Mouse (Mus musculus): ENCODE measurements around the gene Fbxl19.

The Fbxl19 gene

DNA sequence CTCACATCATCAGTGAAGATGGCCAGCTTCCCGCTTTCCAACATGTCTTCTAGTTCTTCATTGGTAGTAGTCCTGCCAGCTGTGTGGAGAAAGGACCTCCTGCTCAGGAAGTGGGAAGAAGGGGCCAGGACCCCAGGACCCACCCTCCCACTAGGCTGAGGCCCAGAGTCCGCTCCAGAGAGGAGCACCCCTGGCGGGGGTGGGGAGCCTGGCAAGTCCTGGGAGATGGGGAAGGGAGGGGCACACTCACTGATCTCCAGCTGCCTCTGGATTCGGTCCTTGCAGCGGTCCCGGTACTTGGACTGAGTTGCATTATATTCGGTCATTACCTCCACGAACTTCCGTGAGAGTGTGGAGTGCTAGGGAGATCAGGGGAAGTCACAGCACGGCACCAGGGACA, 66.3 kb downstream of the Fbxl19 start:
- DNase-seq: no peak

DNA sequence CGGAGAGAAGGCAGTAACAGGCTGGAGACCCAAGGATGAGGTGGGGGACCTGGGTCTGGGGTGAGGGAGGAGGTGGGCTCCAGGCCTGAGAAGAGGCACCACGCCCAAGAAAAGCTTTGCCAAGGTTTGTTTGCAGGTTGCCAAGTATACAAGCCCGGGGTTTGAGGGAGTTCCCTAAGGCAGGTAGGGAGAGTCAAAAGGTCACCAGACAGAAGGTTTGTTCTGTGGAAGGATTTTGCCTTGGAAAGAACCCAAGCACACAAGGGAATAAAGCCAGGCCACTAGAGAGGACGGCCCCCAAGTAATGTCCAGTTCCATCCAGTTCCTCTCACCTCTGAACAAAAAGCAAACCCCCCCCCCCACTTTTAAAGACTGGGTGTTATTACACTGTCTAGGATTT, 66.9 kb downstream of the Fbxl19 start:
- no peak for DNase-seq

DNA sequence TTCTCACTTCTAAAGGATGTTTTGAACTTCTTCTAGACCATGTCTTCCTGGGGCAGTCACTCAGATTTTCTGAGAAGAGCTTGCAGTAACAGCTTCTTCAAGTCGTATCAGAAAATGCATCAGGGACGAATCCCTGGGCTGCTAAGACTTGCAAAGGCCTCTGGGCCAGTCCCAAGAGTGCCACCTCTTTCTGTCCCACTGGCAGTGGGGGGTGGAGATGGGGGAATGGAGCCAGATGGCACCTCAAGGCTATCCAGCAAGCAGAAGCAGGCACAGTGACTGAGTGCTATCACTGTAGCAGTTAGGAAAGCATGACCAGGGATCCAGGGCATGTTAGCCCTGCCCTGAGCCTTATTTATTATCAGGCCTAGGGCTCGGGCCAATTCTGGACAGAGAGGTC, 67.9 kb downstream of the Fbxl19 start:
- no peak for DNase-seq

DNA sequence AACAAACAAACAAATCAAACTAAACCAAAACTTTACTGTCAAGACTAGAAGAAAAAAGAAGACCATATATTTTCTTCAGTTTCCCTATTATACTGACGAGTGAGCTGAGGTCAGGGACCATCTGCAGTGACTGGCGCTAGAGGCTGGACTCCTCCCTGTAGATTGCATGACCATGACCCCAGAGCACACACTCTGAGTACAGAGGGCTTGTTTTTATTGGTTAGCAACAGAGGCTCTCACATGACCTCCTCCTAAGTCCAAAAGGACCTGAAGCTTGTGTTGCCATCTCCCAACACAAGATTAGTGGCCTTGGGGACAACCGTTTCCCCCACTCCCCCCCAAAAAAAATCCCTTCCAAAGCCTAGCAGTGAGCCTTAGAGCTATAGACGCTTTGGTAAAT, 69.5 kb downstream of the Fbxl19 start:
- no peak for DNase-seq

DNA sequence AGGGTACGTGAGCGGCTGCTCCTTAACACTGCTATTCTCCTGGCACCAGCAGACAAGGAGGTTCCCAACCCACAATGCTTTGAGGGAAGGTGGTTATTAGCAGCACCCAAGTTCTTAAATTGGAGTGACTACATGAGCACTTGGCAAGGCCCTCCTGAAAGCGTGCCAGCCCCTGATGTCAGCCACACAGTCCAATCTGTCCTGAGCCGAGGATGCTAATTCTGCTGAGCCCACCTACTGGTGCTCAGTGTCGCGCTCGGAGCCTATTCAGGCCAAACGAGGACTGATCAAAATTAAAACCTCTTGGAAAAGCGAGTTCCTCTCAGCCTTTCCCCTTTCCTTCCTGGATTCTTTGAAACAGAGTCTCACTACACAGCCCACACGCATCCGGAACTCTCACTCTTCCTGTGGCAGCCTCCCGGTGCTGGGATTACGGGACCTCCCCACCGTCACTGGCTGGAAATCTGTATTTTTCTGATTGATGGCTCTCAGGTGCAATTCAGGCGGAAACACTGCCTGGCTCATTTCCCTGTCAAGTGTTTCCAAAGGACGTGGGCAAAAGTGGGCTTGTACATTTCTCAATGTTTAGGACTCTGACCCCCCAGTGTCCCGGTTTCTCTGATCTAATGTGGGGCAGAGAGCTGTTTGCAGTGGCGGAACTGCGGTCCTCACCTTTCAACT, 70.0 kb downstream of the Fbxl19 start:
- DNase-seq: peak; percentile 74

DNA sequence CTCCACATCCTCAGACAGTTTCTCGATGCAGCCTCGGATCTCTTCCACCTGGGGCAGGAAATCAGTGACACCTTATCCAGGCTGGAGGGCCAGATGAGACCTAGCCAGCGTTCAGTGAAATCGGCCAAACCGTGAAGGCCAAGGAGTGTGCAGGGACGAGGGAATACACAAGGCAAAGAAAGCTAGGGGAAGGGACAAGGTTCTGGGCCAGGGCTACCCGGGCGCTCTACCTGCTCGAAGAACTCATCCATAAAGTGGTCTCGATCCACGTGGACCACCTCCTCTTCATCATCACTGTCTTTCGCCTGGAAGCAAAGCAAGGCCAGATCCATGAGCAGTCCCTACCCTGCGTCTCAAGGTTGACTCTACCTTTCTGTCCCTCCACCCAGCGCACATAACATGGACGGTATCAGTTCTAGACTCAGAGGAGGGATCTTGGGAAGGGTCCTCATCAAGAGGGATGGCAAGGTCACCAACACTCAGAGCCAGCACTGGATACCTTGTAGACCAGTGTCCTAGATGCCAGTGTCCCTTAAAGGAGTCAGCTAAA, 70.8 kb downstream of the Fbxl19 start:
- DNase-seq: no peak

DNA sequence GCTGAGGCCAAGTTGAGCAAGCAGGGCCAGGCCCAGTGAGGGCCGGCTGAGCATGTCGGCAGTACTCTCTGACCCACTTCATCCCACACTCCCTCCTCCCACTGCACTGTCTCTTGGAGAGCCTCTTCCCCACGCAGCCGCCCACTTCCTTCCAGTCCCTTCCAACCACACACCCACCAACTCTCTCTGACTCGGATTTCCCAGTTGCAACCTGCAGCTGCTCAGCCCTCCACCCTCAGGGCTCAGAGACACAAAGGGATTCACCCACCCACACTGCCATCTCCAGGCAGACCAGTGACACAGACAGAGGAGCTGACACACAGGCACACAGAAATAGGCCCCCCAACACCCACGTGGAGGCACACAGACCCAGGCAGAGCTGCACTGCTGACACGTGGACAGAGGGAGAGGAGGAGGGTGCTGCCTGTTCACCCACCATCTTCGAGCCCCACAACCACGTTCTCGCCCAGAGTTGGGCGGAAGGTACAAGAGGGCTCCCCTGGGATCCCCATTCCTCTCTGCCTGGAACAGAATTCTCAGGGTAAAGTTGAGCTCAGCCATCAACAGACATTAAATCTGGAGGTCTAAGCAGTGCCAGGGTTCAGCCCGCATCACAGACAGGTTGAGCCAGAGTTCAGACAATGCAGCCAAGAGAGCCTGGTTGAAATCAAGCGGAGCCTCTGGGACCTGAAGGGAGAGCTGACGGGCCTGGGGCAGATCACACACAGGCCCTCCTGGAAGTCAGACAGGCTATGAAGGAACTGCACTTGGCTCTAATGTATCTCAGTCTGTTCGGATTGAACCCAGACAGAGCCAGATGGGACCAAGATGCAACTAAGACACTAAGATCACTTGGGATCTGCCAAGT, 71.8 kb downstream of the Fbxl19 start:
- DNase-seq: peak; percentile 61

DNA sequence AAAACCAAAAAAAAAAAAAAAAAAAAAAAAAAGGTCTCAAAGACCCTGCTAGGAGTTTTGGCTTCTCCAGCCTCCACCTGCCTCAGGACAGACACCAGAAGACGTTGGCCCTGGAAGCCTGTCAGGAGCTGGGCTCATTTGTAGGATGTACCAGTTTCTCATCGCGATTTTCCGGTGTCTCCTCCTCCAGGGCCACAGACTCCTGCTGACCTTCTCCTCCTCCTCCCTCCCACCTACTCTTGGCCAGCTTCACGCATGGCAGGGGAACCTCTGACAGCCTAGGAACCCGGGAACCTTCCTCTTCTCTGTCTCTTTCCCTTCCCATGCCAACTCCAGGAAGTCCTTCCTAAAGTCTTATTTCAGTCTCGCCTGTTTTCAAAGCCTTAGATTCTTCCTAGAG, 72.7 kb downstream of the Fbxl19 start:
- no peak for DNase-seq

DNA sequence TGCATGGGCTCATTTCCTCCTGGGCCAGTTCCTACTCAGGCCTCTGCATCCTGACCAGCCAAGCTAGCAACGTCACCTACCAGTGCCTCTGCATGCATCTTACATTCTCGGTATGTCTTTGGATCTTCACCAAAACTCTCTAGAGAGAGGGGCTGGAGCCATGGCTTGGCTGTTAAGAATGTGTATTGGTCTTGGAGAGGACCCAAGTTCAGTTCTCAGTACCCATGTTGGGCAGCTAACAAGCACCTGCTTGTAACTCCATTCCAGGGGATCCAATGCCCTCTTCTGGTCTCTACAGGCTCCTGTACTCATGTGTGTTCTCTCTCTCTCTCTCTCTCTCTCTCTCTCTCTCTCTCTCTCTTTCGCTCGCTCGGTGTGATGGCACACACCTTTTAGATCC, 73.4 kb downstream of the Fbxl19 start:
- no peak for DNase-seq

Measured in right cerebral cortex, postnatal 14 days (tissue).